Mouse (Mus musculus) left cerebral cortex, adult 8-10 months (tissue): ENCODE measurements around the gene Dnajc16. TPM values are rescaled to one million over a fixed set of nuclear protein-coding genes. Genes with fewer than 3 reads are reported as not detected.

Experiments
- DNase-seq, 2 experiments: peaks; one replicate each; pipeline ENCODE4 v3.0.0; 2022; ENCODE audit warnings: low spot score in 2 of 2
- total RNA-seq, 4 experiments: library from RNA; stranded (reverse); gene quantifications; 2 replicates each; pipeline ENCODE4 v1.2.4; 2022

Dnajc16 gene
- total RNA-seq, result 10 to 100 TPM; 42.6 to 43.8 (median 42.8) TPM

GRCm38 (mm10) chr4:141790524-141790990 lies at the start of gene Dnajc16:
TSS of gene Dnajc16 (minus strand) at chr4:141790931.
- DNase-seq, result peak; percentile 97 to 99

GRCm38 (mm10) chr4:141834536-141835095 lies 43.9 kb upstream of the Dnajc16 start:
- DNase-seq, result no peak

- peak in 1 of 2 experiments; percentile 68 for DNase-seq
These were observed 43.2 kb upstream of the Dnajc16 start for GRCm38 (mm10) chr4:141833911-141834310.

- no peak for DNase-seq
These were observed 40.6 kb upstream of the Dnajc16 start for GRCm38 (mm10) chr4:141831361-141831760.

GRCm38 (mm10) chr4:141830381-141830780 lies 39.6 kb upstream of the Dnajc16 start:
- DNase-seq, result no peak

GRCm38 (mm10) chr4:141828177-141828576 lies 37.4 kb upstream of the Dnajc16 start:
- DNase-seq, result no peak

- DNase-seq, result no peak
These were observed 36.7 kb upstream of the Dnajc16 start for GRCm38 (mm10) chr4:141827401-141827800.

GRCm38 (mm10) chr4:141826060-141826459 lies 35.3 kb upstream of the Dnajc16 start, which contains the start of gene Cela2a:
TSS of gene Cela2a (minus strand) at chr4:141826160.
- DNase-seq, result no peak

- no peak for DNase-seq
These were observed 32.2 kb upstream of the Dnajc16 start for GRCm38 (mm10) chr4:141822979-141823378.

GRCm38 (mm10) chr4:141822089-141822488 lies 31.4 kb upstream of the Dnajc16 start:
- no peak for DNase-seq

- DNase-seq, result no peak
These were observed 30.4 kb upstream of the Dnajc16 start for GRCm38 (mm10) chr4:141821178-141821577.

- no peak for DNase-seq
These were observed 28.6 kb upstream of the Dnajc16 start for GRCm38 (mm10) chr4:141819316-141819715.

- DNase-seq, result no peak
These were observed 28.1 kb upstream of the Dnajc16 start for GRCm38 (mm10) chr4:141818861-141819260.

- no peak for DNase-seq
These were observed 27.0 kb upstream of the Dnajc16 start for GRCm38 (mm10) chr4:141817706-141818105.

GRCm38 (mm10) chr4:141816776-141817655 lies 26.3 kb upstream of the Dnajc16 start:
- no peak for DNase-seq

- no peak for DNase-seq
These were observed 25.5 kb upstream of the Dnajc16 start for GRCm38 (mm10) chr4:141816267-141816666.

- no peak for DNase-seq
These were observed 20.6 kb upstream of the Dnajc16 start for GRCm38 (mm10) chr4:141811375-141811774.

GRCm38 (mm10) chr4:141810975-141811374 lies 20.2 kb upstream of the Dnajc16 start:
- DNase-seq, result no peak

GRCm38 (mm10) chr4:141809850-141810464 lies 19.2 kb upstream of the Dnajc16 start:
- DNase-seq, result no peak

- no peak for DNase-seq
These were observed 15.2 kb upstream of the Dnajc16 start for GRCm38 (mm10) chr4:141805886-141806285.

- DNase-seq, result no peak
These were observed 13.4 kb upstream of the Dnajc16 start for GRCm38 (mm10) chr4:141804105-141804504.

- DNase-seq, result no peak
These were observed 6.8 kb upstream of the Dnajc16 start for GRCm38 (mm10) chr4:141797545-141797944.
